8 mouse cellular contexts compared by ENCODE assay signal in genomic region chr7:25218705-25219415, GRCm38 (mm10). TPM values are rescaled to one million over a fixed set of nuclear protein-coding genes. Genes with fewer than 3 reads are reported as not detected.
DNase-seq lines count a peak whose midpoint lies in the region; ATAC-seq and TF ChIP-seq lines count a peak whose summit lies in the region.

No protein-coding gene starts in this region.

- no peaks in the 10 kb centered on the region for H3K27me3 ChIP-seq in hindbrain, embryonic 12.5 days
- no peaks in the 10 kb centered on the region for H3K27me3 ChIP-seq in limb, embryonic 14.5 days (ENCODE audit: control insufficient read depth, insufficient read depth, low read length)
- no peaks in the 10 kb centered on the region for H3K27me3 ChIP-seq in midbrain, embryonic 14.5 days (ENCODE audit: control insufficient read depth, insufficient read depth, low read length)

- peak overlapping the region; percentile 95 for H3K4me2 ChIP-seq in hindbrain, embryonic 12.5 days (replicated peaks)
- H3K4me2 ChIP-seq in limb, embryonic 14.5 days (replicated peaks; ENCODE audit: low read depth, low read length, severe bottlenecking) = peak overlapping the region; percentile 91
- H3K4me2 ChIP-seq in midbrain, embryonic 14.5 days (ENCODE audit: low read length) = peak overlapping the region; percentile 89

- peaks cover 12% of the 10 kb centered on the region for H3K36me3 ChIP-seq in hindbrain, embryonic 12.5 days
- peaks cover 19% of the 10 kb centered on the region for H3K36me3 ChIP-seq in limb, embryonic 14.5 days (ENCODE audit: control insufficient read depth, insufficient read depth, low read length)
- peaks cover 22% of the 10 kb centered on the region for H3K36me3 ChIP-seq in midbrain, embryonic 14.5 days (ENCODE audit: control insufficient read depth, insufficient read depth, low read length)

- TF ChIP-seq CTCF in embryonic fibroblast, embryonic 13.5 days (IDR thresholded peaks at IDR 0.05; ENCODE audit: borderline replicate concordance, insufficient read depth, low read length) = no peak

- peak overlapping the region; percentile 78 for H3K9ac ChIP-seq in hindbrain, embryonic 12.5 days
- peak overlapping the region; percentile 70 for H3K9ac ChIP-seq in limb, embryonic 14.5 days (ENCODE audit: low read depth, low read length, severe bottlenecking)
- H3K9ac ChIP-seq in midbrain, embryonic 14.5 days (replicated peaks; ENCODE audit: low read length) = peak overlapping the region; percentile 73

- ATAC-seq in CD4-positive, CD25-positive, alpha-beta regulatory T cell, adult 4 months = no peak
- ATAC-seq in hindbrain, embryonic 12.5 days (ENCODE audit: low FRiP score) = peak; percentile 26
- 0 out of 2 replicates have a peak, but pooled peaks have one; percentile 10 for ATAC-seq in limb, embryonic 14.5 days (ENCODE audit: low FRiP score, low read depth)
- ATAC-seq in midbrain, embryonic 14.5 days (ENCODE audit: low FRiP score, low TSS enrichment) = peak; percentile 22

- peaks cover 8% of the 10 kb centered on the region for H3K4me1 ChIP-seq in embryonic fibroblast, embryonic 13.5 days (ENCODE audit: control insufficient read depth, insufficient read depth, low read length)
- peaks cover 29% of the 10 kb centered on the region for H3K4me1 ChIP-seq in hindbrain, embryonic 12.5 days
- peaks cover 23% of the 10 kb centered on the region for H3K4me1 ChIP-seq in limb, embryonic 14.5 days (ENCODE audit: control insufficient read depth, insufficient read depth, low read length)
- H3K4me1 ChIP-seq in midbrain, embryonic 14.5 days (ENCODE audit: control insufficient read depth, insufficient read depth, low read length) = peaks cover 26% of the 10 kb centered on the region

- H3K4me3 ChIP-seq in embryonic fibroblast, embryonic 13.5 days (ENCODE audit: insufficient read depth, low read length) = peak overlapping the region; percentile 68
- H3K4me3 ChIP-seq in hindbrain, embryonic 12.5 days = peak overlapping the region; percentile 66
- peak overlapping the region; percentile 72 for H3K4me3 ChIP-seq in limb, embryonic 14.5 days (replicated peaks; ENCODE audit: low read length)
- H3K4me3 ChIP-seq in midbrain, embryonic 14.5 days (replicated peaks; ENCODE audit: low read depth, low read length) = peak overlapping the region; percentile 71

- under 1% methylated on average over 53 of the region's 53 CpGs for WGBS in hindbrain, embryonic 12.5 days
- WGBS in limb, embryonic 14.5 days = under 1% methylated on average over 43 of the region's 53 CpGs
- under 1% methylated on average over 53 of the region's 53 CpGs for WGBS in midbrain, embryonic 14.5 days

- DNase-seq in CD4-positive, CD25-positive, alpha-beta regulatory T cell, adult 2 months (ENCODE audit: low read depth, low spot score) = peak; percentile 71
- DNase-seq in adrenal gland, postnatal 36 days = peak; percentile 43 to 58
- peak; percentile 75 for DNase-seq in limb, embryonic 14.5 days (ENCODE audit: low spot score)
- peak; percentile 82 for DNase-seq in midbrain, embryonic 14.5 days
- DNase-seq in spleen, postnatal 4 days (ENCODE audit: low spot score in 2 of 2) = peak; percentile 66 to 85

- no peak overlapping the region for H3K27ac ChIP-seq in embryonic fibroblast, embryonic 13.5 days (ENCODE audit: insufficient read depth, low read length)
- H3K27ac ChIP-seq in hindbrain, embryonic 12.5 days = peak overlapping the region; percentile 76; the same call in 1 of the 2 replicates
- 0 out of 2 replicates have a peak overlapping the region, but pooled peaks have one; percentile 68 for H3K27ac ChIP-seq in limb, embryonic 14.5 days (replicated peaks; ENCODE audit: low read depth, low read length)
- H3K27ac ChIP-seq in midbrain, embryonic 14.5 days (replicated peaks; ENCODE audit: low read depth, low read length) = peak overlapping the region; percentile 55

- no peak for TF ChIP-seq POLR2A in embryonic fibroblast, embryonic 13.5 days (IDR thresholded peaks at IDR 0.05; ENCODE audit: low read depth, low read length)
- no peak for TF ChIP-seq POLR2A in limb, embryonic 14.5 days (IDR thresholded peaks at IDR 0.05; ENCODE audit: borderline replicate concordance, extremely low read depth, insufficient read depth, insufficient read length)

- H3K9me3 ChIP-seq in hindbrain, embryonic 12.5 days (replicated peaks) = no peaks in the 10 kb centered on the region
- H3K9me3 ChIP-seq in limb, embryonic 14.5 days (ENCODE audit: control insufficient read depth, low read length) = no peaks in the 10 kb centered on the region
- no peaks in the 10 kb centered on the region for H3K9me3 ChIP-seq in midbrain, embryonic 14.5 days (ENCODE audit: control insufficient read depth, low read length)

RNA-seq across cellular contexts. Expression of gene Dedd2, which starts 1.6 kb away (rescaled TPM):
- polyA plus RNA-seq in CD4-positive, CD25-positive, alpha-beta regulatory T cell, adult 4 months (2017; shearing (Covaris generic)) = 10 to 100 TPM; 23.6 to 29.8 TPM
- total RNA-seq in adrenal gland, postnatal 36 days (2021) = 10 to 100 TPM; 16.7 to 17.7 TPM
- polyA plus RNA-seq in embryonic fibroblast, embryonic 13.5 days (2011; ENCODE audit: insufficient read length, low read depth, missing spikeins) = 2.3 and 2.5 TPM in 2 replicates
- 11.9 and 13.9 TPM in 2 replicates for polyA plus RNA-seq in hindbrain, embryonic 12.5 days (2016; fragmentation: Nextera tagmentation; extraction: Ambion mirVana)
- polyA plus RNA-seq in limb, embryonic 14.5 days (2012; rRNA removed) = 11.1 and 14.0 TPM in 2 replicates
- polyA plus RNA-seq in limb, embryonic 14.5 days (2014; fragmentation: Nextera tagmentation; extraction: Ambion mirVana) = 9.0 and 9.4 TPM in 2 replicates
- 15.7 and 15.9 TPM in 2 replicates for polyA plus RNA-seq in midbrain, embryonic 14.5 days (2014; fragmentation: Nextera tagmentation; extraction: Ambion mirVana)

RNA-seq across cellular contexts. Expression of gene Zfp526, which starts 2.4 kb away (rescaled TPM):
- 1 to 10 TPM; 2.8 to 3.0 TPM for polyA plus RNA-seq in CD4-positive, CD25-positive, alpha-beta regulatory T cell, adult 4 months (2017; shearing (Covaris generic))
- total RNA-seq in adrenal gland, postnatal 36 days (2021) = 1 to 10 TPM; 9.3 to 9.4 TPM
- polyA plus RNA-seq in embryonic fibroblast, embryonic 13.5 days (2011; ENCODE audit: insufficient read length, low read depth, missing spikeins) = 9.3 and 9.7 TPM in 2 replicates
- polyA plus RNA-seq in hindbrain, embryonic 12.5 days (2016; fragmentation: Nextera tagmentation; extraction: Ambion mirVana) = 2.3 and 2.9 TPM in 2 replicates
- polyA plus RNA-seq in limb, embryonic 14.5 days (2012; rRNA removed) = 11.1 and 13.0 TPM in 2 replicates
- 3.9 and 4.2 TPM in 2 replicates for polyA plus RNA-seq in limb, embryonic 14.5 days (2014; fragmentation: Nextera tagmentation; extraction: Ambion mirVana)
- 2.5 TPM in 2 replicates for polyA plus RNA-seq in midbrain, embryonic 14.5 days (2014; fragmentation: Nextera tagmentation; extraction: Ambion mirVana)

RNA-seq across cellular contexts. Expression of gene Gsk3a, which starts 18.8 kb away (rescaled TPM):
- polyA plus RNA-seq in CD4-positive, CD25-positive, alpha-beta regulatory T cell, adult 4 months (2017; shearing (Covaris generic)) = 10 to 100 TPM in 1 of 2 experiments, 1 to 10 TPM in 1; 8.9 to 11.3 TPM
- total RNA-seq in adrenal gland, postnatal 36 days (2021) = 10 to 100 TPM; 93.3 to 96.7 TPM
- polyA plus RNA-seq in embryonic fibroblast, embryonic 13.5 days (2011; ENCODE audit: insufficient read length, low read depth, missing spikeins) = 70.6 and 72.5 TPM in 2 replicates
- polyA plus RNA-seq in hindbrain, embryonic 12.5 days (2016; fragmentation: Nextera tagmentation; extraction: Ambion mirVana) = 17.2 and 19.6 TPM in 2 replicates
- polyA plus RNA-seq in limb, embryonic 14.5 days (2012; rRNA removed) = 155 and 204 TPM in 2 replicates
- polyA plus RNA-seq in limb, embryonic 14.5 days (2014; fragmentation: Nextera tagmentation; extraction: Ambion mirVana) = 16.3 and 18.8 TPM in 2 replicates
- polyA plus RNA-seq in midbrain, embryonic 14.5 days (2014; fragmentation: Nextera tagmentation; extraction: Ambion mirVana) = 20.7 and 26.0 TPM in 2 replicates

RNA-seq across cellular contexts. Expression of gene Erf, which starts 31.7 kb away (rescaled TPM):
- polyA plus RNA-seq in CD4-positive, CD25-positive, alpha-beta regulatory T cell, adult 4 months (2017; shearing (Covaris generic)) = under 1 TPM; 0.22 to 0.42 TPM
- total RNA-seq in adrenal gland, postnatal 36 days (2021) = 10 to 100 TPM; 25.4 to 40.9 TPM
- 64.5 and 70.9 TPM in 2 replicates for polyA plus RNA-seq in embryonic fibroblast, embryonic 13.5 days (2011; ENCODE audit: insufficient read length, low read depth, missing spikeins)
- 10.4 and 13.6 TPM in 2 replicates for polyA plus RNA-seq in hindbrain, embryonic 12.5 days (2016; fragmentation: Nextera tagmentation; extraction: Ambion mirVana)
- 99.2 and 127 TPM in 2 replicates for polyA plus RNA-seq in limb, embryonic 14.5 days (2012; rRNA removed)
- polyA plus RNA-seq in limb, embryonic 14.5 days (2014; fragmentation: Nextera tagmentation; extraction: Ambion mirVana) = 33.2 and 37.9 TPM in 2 replicates
- polyA plus RNA-seq in midbrain, embryonic 14.5 days (2014; fragmentation: Nextera tagmentation; extraction: Ambion mirVana) = 2.2 and 4.8 TPM in 2 replicates

RNA-seq across cellular contexts. Expression of gene Pou2f2, which starts 39.3 kb away (rescaled TPM):
- 10 to 100 TPM; 25.9 to 29.4 TPM for polyA plus RNA-seq in CD4-positive, CD25-positive, alpha-beta regulatory T cell, adult 4 months (2017; shearing (Covaris generic))
- total RNA-seq in adrenal gland, postnatal 36 days (2021) = 1 to 10 TPM in 1 of 2 experiments, under 1 TPM in 1; 0.86 to 1.3 TPM
- polyA plus RNA-seq in embryonic fibroblast, embryonic 13.5 days (2011; ENCODE audit: insufficient read length, low read depth, missing spikeins) = 0.07 and 0.68 TPM in 2 replicates
- 38.6 and 40.3 TPM in 2 replicates for polyA plus RNA-seq in hindbrain, embryonic 12.5 days (2016; fragmentation: Nextera tagmentation; extraction: Ambion mirVana)
- polyA plus RNA-seq in limb, embryonic 14.5 days (2012; rRNA removed) = 1.3 and 2.6 TPM in 2 replicates
- polyA plus RNA-seq in limb, embryonic 14.5 days (2014; fragmentation: Nextera tagmentation; extraction: Ambion mirVana) = 0.55 and 1.9 TPM in 2 replicates
- polyA plus RNA-seq in midbrain, embryonic 14.5 days (2014; fragmentation: Nextera tagmentation; extraction: Ambion mirVana) = 40.6 and 46.7 TPM in 2 replicates
